Mouse (Mus musculus) urinary bladder, postnatal 0 days (tissue): ENCODE data around the gene Zfp989. TPM values are rescaled to one million over a fixed set of nuclear protein-coding genes. Genes with fewer than 3 reads are reported as not detected.

Experiments
- polyA plus RNA-seq: library from polyadenylated mRNA; unstranded; fragments of >200 nt; fragmentation: Nextera tagmentation; extraction: Ambion mirVana; gene quantifications from 2 replicates; pipeline ENCODE4 v1.2.1, GENCODE M21; 2015

Zfp989 gene
- not detected in 2 replicates for polyA plus RNA-seq

DNA sequence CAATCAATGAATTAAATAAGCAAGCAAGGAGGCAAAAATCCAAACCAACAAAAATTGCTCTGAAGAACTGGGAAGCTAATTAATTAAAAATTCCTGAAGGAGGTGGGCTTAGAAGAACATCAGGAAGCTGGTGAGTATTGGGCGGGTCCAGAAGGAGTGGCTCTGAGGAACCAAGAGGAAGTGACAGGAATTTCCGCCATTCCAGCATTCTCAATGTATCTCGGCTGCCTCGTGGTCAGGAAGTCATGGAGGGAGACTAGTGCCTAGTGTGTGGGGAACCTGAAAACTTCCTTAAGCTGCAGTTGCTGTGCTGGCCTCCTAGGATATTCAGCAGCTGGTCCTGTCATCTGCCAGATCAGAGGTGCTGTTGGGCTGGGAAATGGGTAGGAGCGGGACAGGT lies at the start of gene Zfp989:
Gene Zfp989, plus strand, starts transcription at position 220 of the 400 bp plus-strand sequence.

DNA sequence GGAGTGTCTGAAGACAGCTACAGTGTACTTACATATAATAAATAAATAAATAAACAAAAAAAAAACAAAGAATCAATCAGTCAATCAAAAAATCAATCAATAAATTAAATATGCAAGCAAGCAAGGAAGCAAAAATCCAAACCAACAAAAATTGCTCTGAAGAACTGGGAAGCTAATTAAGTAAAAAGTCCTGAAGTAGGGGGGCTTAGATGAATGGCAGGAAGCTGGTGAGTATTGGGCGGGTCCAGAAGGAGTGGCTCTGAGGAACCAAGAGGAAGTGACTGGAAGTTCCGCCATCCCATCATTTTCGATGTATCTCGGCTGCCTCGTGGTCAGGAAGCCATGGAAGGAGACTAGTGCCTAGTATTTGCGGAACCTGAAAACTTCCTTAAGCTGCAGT lies 49.8 kb downstream of the Zfp989 start, which contains the start of gene Rex2:
Gene Rex2, plus strand, starts transcription at position 301 of the 400 bp plus-strand sequence.

Other genes with a start within 250 kb of the Zfp989 start
- gene Gm21411, start 62.4 kb upstream of the Zfp989 start, polyA plus RNA-seq, result not detected in 2 replicates
- gene Rex2, start 49.9 kb downstream of the Zfp989 start, polyA plus RNA-seq, result not detected in 2 replicates
- 5.4 and 7.6 TPM in 2 replicates for gene Zfp991, start 160.1 kb downstream of the Zfp989 start, polyA plus RNA-seq